Mouse (Mus musculus) liver, embryonic 14.5 days (tissue): ENCODE data around the gene Nomo1.

Experiments used
- CTCF ChIP-seq: IDR thresholded peaks from 2 replicates; pipeline ENCODE4 v1.5.1; 2016; ENCODE audit warnings: antibody characterized with exemption, low read depth, control low read depth
- EP300 ChIP-seq: IDR thresholded peaks from 2 replicates; pipeline ENCODE4 v1.6.1; 2016; ENCODE audit warnings: antibody characterized with exemption, low read depth

- TF ChIP-seq EP300 (no peak), CTCF (no peak)
Measured at GRCm38 (mm10) chr7:45992470-45992869, 41.0 kb upstream of the Nomo1 start.
